Mouse (Mus musculus) CH12.LX (cell line): ENCODE data around the gene Ank3. TPM values are rescaled to one million over a fixed set of nuclear protein-coding genes. Genes with fewer than 3 reads are reported as not detected.

Experiments
- DNase-seq: peaks from one replicate; pipeline ENCODE4 v3.0.0-alpha.2; 2013; ENCODE audit errors: extremely low read depth
- H3K27ac ChIP-seq: 2 replicates; pipeline ENCODE4 v1.5.1; 2012; ENCODE audit warnings: low read depth, mild to moderate bottlenecking, control low read depth, moderate library complexity; ENCODE audit not compliant: insufficient read depth
- H3K27me3 ChIP-seq: replicated peaks from 2 replicates; pipeline ENCODE3; 2012; ENCODE audit warnings: inconsistent platforms
- H3K36me3 ChIP-seq, 2 experiments: replicated peaks in 1 of 2; 2 replicates each; pipeline versions ENCODE3 to v1.6.1; 2012; ENCODE audit warnings: inconsistent platforms in 1 of 2, low read length in 1 of 2, mild to moderate bottlenecking in 1 of 2, mixed read lengths in 1 of 2, moderate library complexity in 1 of 2; ENCODE audit not compliant: control insufficient read depth in 1 of 2, insufficient read depth in 1 of 2
- H3K4me1 ChIP-seq, 2 experiments: 2 replicates each; pipeline ENCODE4 v1.6.1; 2012; ENCODE audit warnings: inconsistent platforms in 1 of 2, moderate library complexity in 1 of 2; ENCODE audit not compliant: insufficient read depth in 2 of 2, control insufficient read depth in 1 of 2
- H3K4me2 ChIP-seq: 2 replicates; pipeline ENCODE4 v1.6.1; 2012; ENCODE audit warnings: low read depth, mild to moderate bottlenecking, control low read depth; ENCODE audit not compliant: poor library complexity, insufficient read depth, severe bottlenecking
- H3K4me3 ChIP-seq, 3 experiments: fragments of 150-350 bp in 1 of 3; sonication (generic) in 1 of 3; replicated peaks in 1 of 3; 2 replicates each; pipeline versions ENCODE3 to v1.5.1; 2011 to 2012; ENCODE audit warnings: low read depth in 2 of 3, low read length in 2 of 3, mild to moderate bottlenecking in 2 of 3, moderate library complexity in 2 of 3, control low read depth in 1 of 3, improper control_type of control experiment in 1 of 3, inconsistent platforms in 1 of 3, mixed read lengths in 1 of 3; ENCODE audit not compliant: poor library complexity in 1 of 3
- H3K79me2 ChIP-seq: replicated peaks from 2 replicates; pipeline ENCODE4 v1.6.1; 2012; ENCODE audit warnings: mild to moderate bottlenecking, moderate library complexity; ENCODE audit not compliant: control insufficient read depth, poor library complexity, insufficient read depth, severe bottlenecking; ENCODE audit errors: extremely low read depth
- H3K9ac ChIP-seq: 2 replicates; pipeline ENCODE4 v1.6.1; 2012; ENCODE audit warnings: low read depth, mild to moderate bottlenecking, control low read depth, moderate library complexity; ENCODE audit not compliant: insufficient read depth
- H3K9me3 ChIP-seq: replicated peaks from 2 replicates; pipeline ENCODE3; 2012; ENCODE audit warnings: low read length, inconsistent platforms, mixed read lengths
- BHLHE40 ChIP-seq: IDR thresholded peaks from 2 replicates; pipeline ENCODE4 v1.6.1; 2011; ENCODE audit warnings: mild to moderate bottlenecking, low read depth, low read length, improper control_type of control experiment
- CHD2 ChIP-seq: IDR thresholded peaks from 2 replicates; pipeline ENCODE4 v1.6.1; 2011; ENCODE audit warnings: low read length, improper control_type of control experiment
- CTCF ChIP-seq, 2 experiments: IDR thresholded peaks in 1 of 2; conservative IDR thresholded peaks in 1 of 2; 2 replicates each; pipeline ENCODE4 v1.5.1; 2011 to 2012; ENCODE audit warnings: low read depth in 2 of 2, low read length in 2 of 2, improper control_type of control experiment in 1 of 2, inconsistent platforms in 1 of 2, mild to moderate bottlenecking in 1 of 2, moderate library complexity in 1 of 2
- MXI1 ChIP-seq: IDR thresholded peaks from 2 replicates; pipeline ENCODE4 v1.6.1; 2011; ENCODE audit warnings: mild to moderate bottlenecking, low read depth, low read length, improper control_type of control experiment
- RAD21 ChIP-seq: IDR thresholded peaks from 2 replicates; pipeline ENCODE4 v1.6.1; 2011; ENCODE audit warnings: low read depth, mild to moderate bottlenecking, low read length, improper control_type of control experiment, moderate library complexity
- SMC3 ChIP-seq: IDR thresholded peaks from 2 replicates; pipeline ENCODE4 v1.6.1; 2011; ENCODE audit warnings: low read depth, low read length, improper control_type of control experiment
- ZC3H11A ChIP-seq: IDR thresholded peaks from 2 replicates; pipeline ENCODE4 v1.6.1; 2012; ENCODE audit warnings: low read depth, mild to moderate bottlenecking, inconsistent platforms, low read length, improper control_type of control experiment
- dilution Hi-C: fragments of 300-500 bp; cut with MboI; formaldehyde crosslinking; loops from 2 replicates; pipeline ENCODE4 v1.14.3; 2020; ENCODE audit warnings: low sequenced_read_pairs; ENCODE audit not compliant: extremely low pct_unique_long_range_greater_than_20kb, extremely low pct_ligation_motif_present
- in situ Hi-C: fragments of 300-500 bp; cut with MboI; formaldehyde crosslinking; loops from 3 replicates; pipeline ENCODE4 v1.14.3; 2019; ENCODE audit warnings: low sequenced_read_pairs, low pct_ligation_motif_present, low pct_unique_long_range_greater_than_20kb, mixed read lengths
- polyA plus RNA-seq: library from polyadenylated mRNA; unstranded; fragments of >175 nt; gene quantifications from 2 replicates; pipeline ENCODE4 v1.2.1, GENCODE M21; 2012; ENCODE audit warnings: low read depth; ENCODE audit not compliant: insufficient read length
- total RNA-seq, 2 experiments: library from RNA; depleted of rRNA; stranded (reverse); fragments of 300-350 nt in 1 of 2; fragments of >200 nt in 1 of 2; gene quantifications; 2 replicates each; pipeline ENCODE4 v1.2.3; 2012 to 2014

Gene Ank3
- total and polyA plus RNA-seq, 3 experiments = 4.7 to 8.3 (median 6.2) TPM

GRCm38 (mm10) chr10:69654176-69654575 lies 255.6 kb downstream of the Ank3 start:
- Histone ChIP-seq H3K79me2 (no peaks in the 10 kb centered on the region), H3K4me3 (no peak overlapping the region), H3K4me1 (peaks cover 8 to 48% of the 10 kb centered on the region in 2 experiments), H3K9ac (no peak overlapping the region), H3K4me2 (no peak overlapping the region), H3K27ac (no peak overlapping the region), H3K27me3 (no peaks in the 10 kb centered on the region), H3K36me3 (no peaks in the 10 kb centered on the region), H3K9me3 (no peaks in the 10 kb centered on the region)
- no peak for TF ChIP-seq CHD2
- TF ChIP-seq CTCF (conservative IDR thresholded peaks at IDR 0.05 in 1 of 2, IDR thresholded peaks at IDR 0.05 in 1 of 2; ENCODE audit: low read depth in 2 of 2, low read length in 2 of 2) = peak in 1 of 2 experiments; percentile 38; a peak in 2 of 4 replicates
- in situ Hi-C loops (loop anchor here (5.0 to 25.0 kb wide), 2 partner anchors 202 to 633 kb away; no protein-coding TSS in a partner anchor), dilution Hi-C loops (no loop called here)
- no peak for DNase-seq

GRCm38 (mm10) chr10:69654866-69655633 lies 256.5 kb downstream of the Ank3 start:
- no peak overlapping the region for H3K4me2 ChIP-seq
- H3K4me3 ChIP-seq = no peak overlapping the region
- no peak overlapping the region for H3K27ac ChIP-seq
- no peaks in the 10 kb centered on the region for H3K79me2 ChIP-seq
- dilution Hi-C loops = no loop called here
- H3K36me3 ChIP-seq = no peaks in the 10 kb centered on the region
- peaks cover 5 to 40% of the 10 kb centered on the region in 2 experiments for H3K4me1 ChIP-seq
- TF ChIP-seq RAD21 = peak; percentile 84
- TF ChIP-seq CTCF (conservative IDR thresholded peaks at IDR 0.05 in 1 of 2, IDR thresholded peaks at IDR 0.05 in 1 of 2; ENCODE audit: low read depth in 2 of 2, low read length in 2 of 2) = peak; percentile 84 to 85
- peak; percentile 82 for TF ChIP-seq SMC3
- no peak for TF ChIP-seq BHLHE40
- peak; percentile 25; the same call in 1 of the 2 replicates for TF ChIP-seq ZC3H11A
- no peak overlapping the region for H3K9ac ChIP-seq
- peak; percentile 46 for DNase-seq
- H3K27me3 ChIP-seq = no peaks in the 10 kb centered on the region
- no peaks in the 10 kb centered on the region for H3K9me3 ChIP-seq
- in situ Hi-C loops = loop anchor here (5.0 to 25.0 kb wide), 2 partner anchors 203 to 632 kb away; no protein-coding TSS in a partner anchor

GRCm38 (mm10) chr10:69656321-69656720 lies 257.7 kb downstream of the Ank3 start:
- H3K9ac ChIP-seq = no peak overlapping the region
- no peak overlapping the region for H3K27ac ChIP-seq
- no peaks in the 10 kb centered on the region for H3K27me3 ChIP-seq
- H3K4me1 ChIP-seq = peaks cover 5 to 29% of the 10 kb centered on the region in 2 experiments; a peak in 3 of 4 replicates
- no peak overlapping the region for H3K4me3 ChIP-seq
- H3K36me3 ChIP-seq = peaks cover 0 to 2% of the 10 kb centered on the region in 2 experiments
- DNase-seq = peak; percentile 71
- in situ Hi-C loops (loop anchor here (25.0 kb wide), 1 partner anchor 631 kb away; no protein-coding TSS in a partner anchor), dilution Hi-C loops (no loop called here)
- TF ChIP-seq RAD21 = peak; percentile 38
- peak; percentile 69 for TF ChIP-seq SMC3
- no peak for TF ChIP-seq MXI1
- TF ChIP-seq CTCF (conservative IDR thresholded peaks at IDR 0.05 in 1 of 2, IDR thresholded peaks at IDR 0.05 in 1 of 2; ENCODE audit: low read depth in 2 of 2, low read length in 2 of 2) = peak; percentile 85 to 88
- no peak overlapping the region for H3K4me2 ChIP-seq
- no peaks in the 10 kb centered on the region for H3K9me3 ChIP-seq
- H3K79me2 ChIP-seq = no peaks in the 10 kb centered on the region
